Mouse (Mus musculus) adrenal gland, postnatal 25 days (tissue): ENCODE data around the gene Henmt1. TPM values are rescaled to one million over a fixed set of nuclear protein-coding genes. Genes with fewer than 3 reads are reported as not detected.

Experiments used
- DNase-seq: peaks from one replicate; pipeline ENCODE4 v3.0.0; 2021; ENCODE audit warnings: mixed read lengths
- total RNA-seq: library from RNA; stranded (reverse); gene quantifications from 2 replicates; pipeline ENCODE4 v1.2.3, GENCODE M21; 2021

Henmt1 gene
- total RNA-seq, 1 experiment from 2014 or later = not detected

DNA sequence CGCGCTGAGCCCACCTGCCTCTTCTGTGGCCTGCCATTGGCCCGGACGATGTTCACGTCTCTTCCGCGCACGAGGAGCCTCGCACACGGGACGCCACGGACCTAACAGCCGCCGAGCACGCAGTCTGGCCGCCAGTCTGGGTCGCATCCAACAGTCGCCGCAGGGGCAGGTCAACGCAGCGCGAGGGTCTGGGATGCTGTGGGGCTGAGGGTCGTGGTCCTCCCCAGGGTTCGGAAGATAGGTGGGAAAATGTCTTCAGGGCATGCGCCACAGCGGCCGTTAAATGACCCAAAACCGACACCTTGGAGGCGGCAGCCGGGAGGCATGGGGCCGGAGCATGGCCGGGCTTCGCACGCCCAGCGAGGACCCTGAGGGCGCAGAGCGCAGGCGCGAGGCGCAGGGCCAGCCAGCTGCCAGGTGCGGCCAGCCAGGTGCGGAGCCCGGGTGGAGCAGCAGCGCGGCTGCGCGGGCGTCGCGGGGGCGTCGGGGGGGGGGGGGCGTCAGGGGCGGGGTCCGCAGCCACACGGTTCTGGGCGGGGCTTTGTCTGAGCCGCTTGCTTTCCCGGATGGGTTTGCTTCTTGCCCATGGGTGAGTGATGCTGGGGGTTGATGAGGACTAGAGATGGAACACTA lies 444 bp downstream of the Henmt1 start, which contains the start of gene Gm9857:
Gm9857 (minus strand) TSS at position 445 of the 633 bp plus-strand sequence.
- no peak for DNase-seq

DNA sequence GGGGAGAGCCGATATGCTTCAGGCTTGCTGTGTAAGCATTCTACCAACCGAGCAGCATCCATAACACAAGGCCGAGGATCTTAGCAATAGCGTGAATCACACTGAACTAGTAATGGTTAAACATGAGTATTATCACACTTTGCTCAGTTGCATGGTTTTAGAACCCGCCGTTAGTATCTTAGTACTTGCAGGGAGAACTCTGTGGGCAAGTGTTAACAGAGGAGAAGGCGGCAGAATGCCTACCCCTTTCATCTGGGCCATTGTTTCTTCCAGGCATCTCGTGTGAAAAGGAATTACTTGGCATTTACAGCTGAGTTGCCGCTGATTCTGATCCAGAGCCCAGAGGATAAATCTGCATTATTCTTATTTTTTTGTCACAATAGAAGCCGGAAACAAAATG lies 1.3 kb downstream of the Henmt1 start:
- no peak for DNase-seq

DNA sequence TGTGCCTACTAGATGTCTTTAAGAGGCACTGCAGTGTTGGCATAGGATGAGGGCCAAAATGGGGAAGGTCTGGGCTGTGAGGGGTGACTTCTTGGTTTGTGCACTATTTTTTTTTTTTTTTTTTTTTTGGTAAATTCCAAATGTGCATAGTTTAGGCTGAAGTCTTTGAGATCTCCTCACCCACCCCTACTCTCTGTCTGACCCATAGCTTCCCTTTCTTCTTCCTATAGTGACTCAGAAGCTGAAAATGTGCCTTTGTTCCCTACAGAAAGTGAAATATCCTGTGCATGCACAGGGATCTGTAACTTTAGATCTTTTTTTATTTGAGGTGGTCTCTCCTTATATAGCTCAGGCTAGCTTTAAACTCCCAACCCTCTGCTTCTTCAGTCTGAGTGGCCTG lies 18.3 kb downstream of the Henmt1 start:
- no peak for DNase-seq

DNA sequence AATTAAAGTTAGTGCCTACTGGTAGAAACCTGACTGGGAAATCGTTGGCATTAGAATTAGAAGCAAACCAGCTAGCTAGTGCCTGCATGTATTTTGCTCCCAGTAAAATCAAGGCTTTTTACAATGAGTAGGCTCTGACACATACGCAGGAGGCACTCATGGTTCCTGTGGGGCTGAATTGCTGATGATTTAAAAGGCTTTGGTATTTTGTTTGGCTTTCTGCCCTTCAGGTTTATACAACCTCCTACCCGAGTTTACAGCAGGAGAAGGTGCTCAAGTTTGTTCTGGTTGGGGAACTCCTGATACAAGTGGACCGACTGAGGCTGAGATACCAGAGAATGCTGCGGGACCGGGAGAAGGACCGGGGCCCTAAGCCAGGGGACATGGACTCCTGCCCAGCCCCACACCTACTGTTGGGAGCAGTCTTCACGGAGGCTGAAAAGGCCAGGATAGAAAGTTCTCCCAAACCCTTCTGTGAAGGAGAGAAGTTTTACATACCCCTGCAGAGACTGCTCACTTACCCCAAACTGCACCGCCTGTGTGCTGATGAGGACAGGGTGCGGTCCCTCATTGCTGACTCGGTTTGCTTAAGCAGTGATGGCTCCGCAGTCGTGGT lies 20.1 kb downstream of the Henmt1 start:
- no peak for DNase-seq

DNA sequence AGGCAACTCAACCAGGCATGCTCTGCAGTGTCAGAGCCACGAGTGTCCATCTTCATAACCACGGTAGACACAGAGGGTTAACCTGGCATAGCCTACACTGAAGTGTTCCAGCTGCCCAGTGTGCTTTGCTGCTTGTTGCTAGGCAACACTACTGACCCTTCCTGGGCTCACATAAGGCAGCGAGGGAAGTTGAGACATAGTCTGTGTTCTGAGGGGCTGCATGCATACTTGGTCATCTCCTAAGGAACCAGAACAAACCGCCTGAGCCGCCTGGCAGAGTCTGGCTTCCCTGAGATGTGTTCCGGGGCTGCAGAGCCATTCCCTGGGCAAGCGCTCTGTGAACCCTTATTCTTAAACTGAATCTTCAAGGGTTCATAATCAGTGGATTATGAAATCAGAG lies 21.6 kb downstream of the Henmt1 start:
- DNase-seq = no peak

DNA sequence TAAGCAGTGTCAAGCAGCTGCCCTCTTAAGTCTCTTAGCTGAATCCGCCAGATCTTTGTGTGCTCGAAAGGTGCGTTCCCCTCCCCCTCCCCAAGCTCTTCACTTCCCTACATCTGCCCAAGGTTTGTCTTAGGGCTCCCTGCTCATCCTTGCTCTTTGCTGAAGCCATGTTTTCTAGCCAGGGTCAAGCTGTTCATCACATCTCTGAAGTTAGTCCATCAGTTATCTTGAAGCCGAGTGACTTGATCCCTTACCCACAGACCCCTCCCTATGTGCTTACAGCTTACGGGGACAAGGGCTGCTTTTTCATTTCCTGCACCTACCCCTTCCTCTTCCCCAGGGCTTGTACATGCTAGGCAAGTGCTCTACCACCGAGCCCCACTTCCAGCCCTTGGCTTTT lies 22.0 kb downstream of the Henmt1 start:
- DNase-seq = no peak

DNA sequence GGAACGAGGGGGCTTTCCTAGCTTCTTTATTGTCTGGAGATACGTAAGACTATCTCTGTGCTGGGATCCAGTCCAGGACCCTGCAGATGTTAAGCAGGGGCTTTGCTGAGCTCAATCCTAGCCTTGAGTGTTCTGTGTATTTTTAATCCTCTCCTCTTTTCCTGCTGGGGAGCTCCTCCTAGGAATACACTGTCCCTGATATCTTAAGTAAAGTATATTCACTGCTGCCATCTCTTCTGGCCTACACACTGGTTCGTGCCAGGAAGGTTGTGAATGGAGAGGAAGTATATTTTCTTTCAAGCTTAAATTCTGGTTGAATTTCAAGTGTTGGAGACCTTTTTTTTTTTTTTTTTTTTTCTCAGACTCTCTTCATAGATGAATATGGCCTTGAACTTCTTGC lies 23.6 kb downstream of the Henmt1 start:
- no peak for DNase-seq

DNA sequence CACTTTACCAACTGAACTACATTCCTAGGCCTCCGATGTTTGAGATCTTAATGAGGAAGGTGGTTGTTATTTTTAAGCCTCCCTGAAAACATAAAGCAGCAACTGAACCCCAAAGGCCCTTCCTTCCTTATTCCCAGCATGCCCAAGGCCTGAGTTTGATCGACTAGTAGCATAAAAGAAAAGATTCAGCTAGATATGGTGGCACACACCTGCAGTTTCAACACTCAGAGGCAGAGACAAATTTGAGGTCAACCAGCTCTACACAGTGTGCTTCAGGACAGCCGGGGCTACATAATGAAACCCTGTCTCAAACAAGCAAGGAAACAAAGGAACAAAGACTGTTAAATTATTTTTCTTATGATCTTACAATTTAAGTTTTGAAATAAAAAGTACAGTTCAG lies 24.1 kb downstream of the Henmt1 start:
- DNase-seq = no peak

DNA sequence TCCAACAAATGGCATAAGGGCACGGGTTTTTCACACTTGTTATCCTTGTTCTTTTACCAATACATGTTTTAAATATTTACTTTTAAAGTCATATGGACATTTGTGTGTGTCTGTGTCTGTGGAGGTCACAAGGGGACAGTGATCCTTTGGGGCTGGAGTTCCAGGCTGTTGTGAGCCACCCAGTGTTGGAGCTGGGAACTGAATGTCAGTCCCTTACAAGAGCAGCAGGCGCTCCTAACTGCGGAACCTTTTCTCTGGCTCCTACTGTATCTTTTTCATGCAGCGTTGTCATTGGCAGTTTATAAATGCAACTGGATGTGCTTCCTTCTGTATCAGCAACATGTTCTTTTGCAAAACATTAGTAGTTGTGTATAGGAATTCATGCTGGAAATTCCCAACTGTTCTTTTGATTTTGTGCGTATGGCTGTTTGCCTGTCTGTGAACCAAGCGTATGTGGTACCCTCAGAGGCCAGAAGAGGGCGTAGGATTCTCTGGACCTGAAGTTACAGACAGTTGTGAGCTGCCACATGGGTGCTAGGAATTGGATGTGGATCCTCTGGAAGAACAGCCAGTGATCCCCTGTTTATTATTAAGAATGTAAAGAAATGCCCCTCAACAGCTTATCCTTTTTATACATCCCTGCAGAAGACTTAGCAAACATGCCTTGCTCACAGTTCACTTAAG lies 24.8 kb downstream of the Henmt1 start:
- DNase-seq = no peak

DNA sequence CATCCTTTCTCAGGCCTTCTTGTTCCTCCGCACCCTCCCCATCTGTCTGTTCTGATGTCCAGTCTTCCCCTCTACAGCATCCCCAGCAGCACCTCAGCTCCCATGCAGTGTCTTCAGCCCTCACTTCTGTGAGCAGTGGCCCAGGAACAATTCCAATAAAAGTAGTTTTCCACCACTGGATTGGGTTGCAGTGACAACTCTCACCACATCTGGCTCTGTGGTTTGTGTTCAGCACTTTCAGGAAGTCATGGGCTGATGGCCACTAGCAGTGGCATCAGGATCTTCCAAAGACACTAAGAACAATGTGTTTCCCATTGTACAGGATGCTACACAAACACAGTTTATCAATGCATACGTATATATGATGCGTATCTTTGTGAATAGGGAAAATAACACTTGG lies 26.4 kb downstream of the Henmt1 start:
- DNase-seq = no peak

DNA sequence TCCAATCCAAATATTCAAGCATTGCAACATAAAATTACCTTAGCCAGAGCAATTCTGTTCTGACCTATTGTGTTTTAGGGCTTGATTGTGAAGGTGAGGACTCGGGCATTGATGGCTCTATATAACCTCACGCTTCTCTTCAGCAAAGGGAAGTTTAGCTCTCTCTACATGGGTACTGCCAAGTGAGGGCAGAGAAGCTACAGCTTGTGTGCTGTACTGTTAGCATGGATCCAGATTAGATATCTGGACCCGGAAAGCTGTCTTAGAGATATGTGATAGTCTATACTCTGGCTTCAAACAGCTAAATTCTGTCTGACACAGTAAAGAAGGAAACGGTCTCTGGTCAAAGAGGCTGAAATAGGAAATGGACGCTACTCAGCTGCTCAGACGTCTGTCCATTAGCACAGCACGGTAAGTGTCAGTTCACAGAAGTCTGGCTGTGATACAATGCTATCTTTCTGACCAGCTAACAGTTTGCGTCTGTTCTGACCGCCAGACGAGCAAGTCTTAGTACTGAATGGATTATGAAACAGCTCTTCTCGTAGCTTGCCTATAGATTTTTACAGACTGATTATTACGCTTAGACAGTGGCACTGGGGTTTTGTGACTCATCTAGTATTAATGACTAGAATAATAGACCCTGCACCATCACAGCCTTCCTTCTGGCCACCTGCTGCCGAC lies 34.4 kb downstream of the Henmt1 start:
- no peak for DNase-seq

DNA sequence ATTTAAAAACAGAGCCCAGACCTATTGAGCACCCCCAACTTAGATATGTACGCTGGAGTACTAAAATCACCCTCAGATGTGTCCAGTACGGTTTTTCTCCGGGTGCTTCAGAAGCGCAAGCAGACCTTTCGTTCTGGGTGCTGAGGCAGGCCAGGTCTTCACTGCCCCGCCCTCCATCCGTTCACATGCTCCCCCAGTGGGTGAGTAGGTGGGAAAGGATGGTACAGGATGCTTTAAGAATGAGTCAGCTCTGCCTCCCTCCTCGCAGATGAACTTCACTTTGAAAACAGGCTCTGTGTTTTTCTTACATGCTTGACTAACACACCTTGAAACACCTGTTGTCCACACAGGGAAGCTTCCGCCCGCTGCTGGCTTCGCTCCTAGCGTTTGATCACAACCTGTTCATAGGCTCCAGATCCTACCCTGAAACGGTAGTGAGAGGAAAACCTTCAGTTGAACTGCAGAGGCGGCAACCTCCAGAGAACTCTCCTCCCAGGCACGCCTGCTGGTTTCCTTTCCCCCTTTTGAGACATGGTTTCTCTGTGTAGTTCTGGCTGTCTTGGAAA lies 35.3 kb downstream of the Henmt1 start:
- no peak for DNase-seq

DNA sequence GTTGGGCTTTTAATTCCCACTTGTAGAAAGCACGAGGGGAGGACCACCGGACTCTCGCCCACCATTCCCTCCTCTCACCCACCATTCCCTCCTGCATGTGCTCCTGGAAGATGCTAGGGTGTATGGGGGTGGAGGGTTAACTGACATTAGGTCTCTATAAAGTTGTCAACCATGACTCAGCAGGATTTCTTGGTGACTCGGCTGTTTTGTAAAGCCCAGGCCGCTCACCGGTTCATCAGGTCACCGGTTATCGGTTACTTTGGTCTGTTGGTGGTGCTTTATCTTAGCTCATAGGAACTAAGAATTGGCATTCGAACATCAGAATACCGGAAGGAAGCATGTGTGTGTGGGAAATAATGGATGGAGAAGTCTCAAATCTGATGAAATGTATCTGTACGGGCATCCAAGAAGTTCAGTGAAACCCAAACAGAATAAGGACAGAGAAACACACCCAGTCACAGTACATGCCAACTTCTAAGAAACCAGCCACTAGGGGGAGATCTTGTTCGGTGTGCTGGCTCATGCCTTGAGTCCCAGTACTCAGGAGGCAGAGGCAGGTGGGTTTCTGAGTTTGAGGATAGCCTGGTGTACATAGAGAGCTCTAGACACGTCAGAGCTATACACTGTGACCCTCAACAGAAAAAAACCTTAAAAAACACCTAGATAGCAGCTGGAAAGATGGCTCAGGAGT lies 37.8 kb downstream of the Henmt1 start:
- DNase-seq = no peak

DNA sequence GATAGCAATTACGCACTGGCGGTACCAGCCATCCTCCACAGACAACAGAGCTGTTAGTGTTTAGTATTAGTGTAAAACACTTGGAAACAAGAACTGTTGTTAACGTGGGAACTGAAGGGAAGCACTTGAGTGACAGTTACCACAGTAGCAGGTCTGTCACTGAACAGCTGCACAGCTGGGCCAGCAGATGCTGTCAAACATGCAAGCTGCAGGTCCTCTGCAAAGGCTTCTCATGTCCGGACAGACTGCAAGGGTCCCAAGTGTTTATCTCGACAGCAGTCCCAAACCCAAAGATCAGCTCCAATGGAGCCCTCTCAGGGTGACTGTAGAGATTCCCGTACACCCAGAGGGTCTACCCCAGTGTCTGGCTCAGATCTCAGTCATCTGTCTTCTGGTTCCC lies 42.3 kb downstream of the Henmt1 start:
- DNase-seq = no peak

DNA sequence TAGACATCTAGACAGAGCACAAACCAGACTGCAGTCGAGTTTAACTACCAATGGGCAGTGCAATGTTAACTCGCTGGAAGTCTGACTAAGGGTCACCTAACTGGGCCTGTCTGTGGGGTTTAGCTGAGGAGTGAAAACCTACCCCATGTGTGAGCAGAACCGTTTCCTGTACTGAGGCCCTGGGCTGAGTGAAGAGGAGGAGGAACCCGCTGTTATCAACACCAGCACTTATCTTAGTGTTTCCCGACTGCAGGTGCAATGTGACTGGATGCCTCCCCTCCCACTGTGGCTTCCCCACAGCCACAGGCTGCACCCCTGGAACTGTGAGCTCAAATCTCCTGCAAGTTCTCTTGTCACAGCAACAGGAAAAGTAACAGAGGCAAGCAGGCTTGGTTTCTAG lies 44.3 kb downstream of the Henmt1 start:
- DNase-seq = no peak

DNA sequence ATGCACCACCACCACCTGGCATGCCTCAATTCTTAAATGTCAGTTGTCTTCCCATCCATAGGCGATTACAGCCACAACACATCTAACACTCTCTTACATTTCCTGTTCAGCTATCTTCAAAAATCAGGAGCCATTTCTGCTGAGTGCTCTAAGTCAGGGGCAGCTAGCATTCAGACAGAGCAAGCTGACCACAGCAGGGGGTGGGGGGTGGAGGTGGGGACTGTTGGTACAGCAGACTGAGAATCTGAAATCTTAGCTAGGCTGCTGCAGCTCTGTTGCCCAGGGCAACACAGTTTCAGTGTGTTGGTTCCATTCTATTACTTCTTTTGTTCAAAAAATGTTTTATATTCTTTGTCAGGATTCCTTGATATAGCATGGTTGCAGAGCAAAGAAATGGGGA lies 46.9 kb downstream of the Henmt1 start:
- DNase-seq = no peak

DNA sequence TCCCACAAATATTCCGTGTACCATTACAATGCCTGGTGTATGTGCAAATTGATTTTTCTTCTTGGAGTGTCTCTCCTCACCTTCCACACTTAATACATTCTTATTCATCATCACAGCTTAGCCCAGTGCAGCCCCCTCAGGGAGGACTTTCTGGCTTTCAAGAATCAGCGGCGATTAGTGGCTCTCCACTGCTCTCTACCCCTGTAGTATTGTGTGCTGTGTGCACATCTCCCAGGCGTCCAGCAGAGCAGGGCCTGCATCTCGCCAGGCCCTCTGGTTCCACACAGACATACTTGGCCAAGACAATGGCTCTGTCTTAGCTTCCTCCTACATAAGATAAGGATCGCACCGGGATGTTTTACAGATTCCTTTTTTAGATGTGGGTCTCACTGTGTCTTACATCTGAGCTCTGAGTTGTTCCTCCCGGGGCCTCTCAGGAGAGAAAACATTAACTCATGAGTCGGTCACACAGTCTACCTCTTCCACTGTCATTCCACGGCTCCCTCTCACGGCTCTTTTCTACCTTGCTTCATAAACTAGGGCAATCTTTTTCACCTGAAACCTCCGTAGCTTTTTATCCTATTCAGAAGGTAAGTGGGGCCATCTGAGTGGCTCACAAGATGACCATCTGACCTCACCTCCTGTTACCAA lies 47.5 kb downstream of the Henmt1 start:
- no peak for DNase-seq

DNA sequence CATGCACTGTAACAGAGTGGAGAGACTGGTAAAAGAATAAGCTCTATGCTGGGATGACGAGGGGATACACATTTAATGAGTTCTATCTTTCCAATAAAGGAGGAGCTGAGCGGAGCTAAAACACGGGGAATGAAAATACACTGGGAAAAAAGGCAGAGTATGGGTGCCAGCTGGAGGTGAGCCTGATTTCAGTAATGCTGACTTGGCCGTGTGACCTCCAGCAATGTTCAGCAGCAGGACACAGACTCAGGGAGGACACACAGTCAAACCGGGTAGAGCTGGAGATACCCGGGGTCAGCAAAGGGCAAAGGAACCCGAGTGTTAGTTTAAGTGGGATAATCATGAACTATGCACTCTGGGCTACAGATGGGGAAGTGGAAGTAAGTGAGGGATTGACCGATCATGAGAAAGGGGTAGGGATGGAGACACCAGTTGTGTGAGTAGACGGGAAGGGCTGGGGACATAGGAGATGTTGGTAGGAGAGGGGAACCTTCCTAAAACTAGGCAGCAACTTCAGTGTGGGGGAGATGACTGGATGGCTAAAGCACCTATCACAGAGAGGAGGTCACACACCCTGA lies 50.4 kb downstream of the Henmt1 start:
- peak; percentile 9 for DNase-seq

DNA sequence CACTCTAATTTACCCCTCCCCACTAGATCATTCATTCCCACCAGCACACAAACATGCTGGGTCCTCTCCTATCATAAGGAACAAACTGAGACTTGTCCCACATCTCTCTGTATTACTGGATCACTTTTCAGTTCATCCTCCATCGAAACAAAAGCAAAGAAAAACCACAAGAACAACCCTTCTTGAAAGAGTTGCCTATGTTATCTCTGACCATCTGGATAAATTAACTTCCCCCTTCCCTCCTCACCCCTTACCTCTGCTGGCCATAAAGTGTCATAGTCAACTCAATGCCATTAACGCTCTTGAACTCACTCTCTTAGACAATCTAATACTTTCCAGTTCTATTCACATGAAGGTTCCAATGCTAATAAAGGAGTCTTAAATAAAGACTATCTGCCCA lies 54.8 kb downstream of the Henmt1 start:
- no peak for DNase-seq

DNA sequence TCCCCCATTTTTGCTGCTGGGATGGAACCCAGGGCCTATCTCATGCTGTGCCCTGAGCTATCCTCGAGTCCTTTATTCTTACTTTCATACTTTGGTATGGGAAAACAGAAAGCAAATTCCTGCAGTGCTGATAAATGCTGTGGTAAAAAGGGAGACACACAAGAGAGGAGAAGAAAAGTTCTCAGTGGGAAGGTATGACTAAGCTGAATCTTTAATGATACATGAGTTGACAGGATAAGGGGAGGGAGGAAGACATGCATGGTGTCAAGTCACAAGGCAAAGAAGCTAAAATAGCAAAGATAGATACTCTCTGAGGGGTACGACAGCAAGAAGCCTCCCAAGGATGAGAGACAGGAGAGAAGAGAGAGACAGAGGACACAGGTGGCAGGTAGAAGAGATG lies 55.7 kb downstream of the Henmt1 start:
- no peak for DNase-seq

DNA sequence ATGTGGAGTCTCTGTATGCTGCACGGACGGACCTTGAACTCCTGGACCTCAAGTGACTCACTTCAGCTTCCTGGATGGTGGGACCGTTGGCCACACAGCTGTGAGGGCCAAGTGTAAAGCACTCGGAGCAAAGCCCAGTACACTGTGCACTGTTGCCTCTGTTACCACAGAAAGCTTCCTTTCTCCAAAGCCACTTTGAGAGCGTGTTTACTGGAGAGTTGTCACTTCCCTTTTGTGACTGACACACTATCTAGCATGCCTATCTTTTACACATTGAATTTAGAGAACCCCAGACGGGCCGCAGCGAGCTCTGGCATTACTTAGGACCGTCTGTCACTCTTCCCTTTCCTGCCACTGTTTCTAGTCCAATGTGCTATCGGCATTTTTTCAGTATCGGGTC lies 57.6 kb downstream of the Henmt1 start:
- DNase-seq = peak; percentile 23
